Mouse (Mus musculus) kidney, postnatal 10 days (tissue): ENCODE measurements around the gene Tgfb1i1.

Source experiments
- DNase-seq: peaks from one replicate; pipeline ENCODE4 v3.0.0; 2021; ENCODE audit warnings: mixed read lengths

Gene Tgfb1i1

DNA sequence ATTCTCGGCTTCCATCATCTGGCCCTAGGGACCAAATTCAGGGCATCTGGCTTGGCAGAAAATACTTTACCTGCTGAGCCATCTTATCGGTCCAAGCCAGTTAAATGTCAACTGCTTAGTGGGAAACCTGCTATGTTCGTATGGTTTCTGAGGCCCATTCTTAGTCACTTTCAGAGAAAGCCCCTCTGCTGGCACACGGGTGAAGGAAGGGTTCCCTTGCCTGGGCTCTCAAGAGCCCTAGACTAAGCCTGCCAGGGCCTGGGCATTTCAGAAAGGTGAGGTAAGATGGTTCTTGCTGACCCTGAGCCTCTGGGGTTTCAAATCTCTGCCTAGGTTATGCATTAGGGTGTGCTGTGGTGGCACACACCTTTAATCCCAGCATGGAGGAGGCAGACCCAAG is 1.1 kb upstream of the Tgfb1i1 start:
- DNase-seq = no peak

DNA sequence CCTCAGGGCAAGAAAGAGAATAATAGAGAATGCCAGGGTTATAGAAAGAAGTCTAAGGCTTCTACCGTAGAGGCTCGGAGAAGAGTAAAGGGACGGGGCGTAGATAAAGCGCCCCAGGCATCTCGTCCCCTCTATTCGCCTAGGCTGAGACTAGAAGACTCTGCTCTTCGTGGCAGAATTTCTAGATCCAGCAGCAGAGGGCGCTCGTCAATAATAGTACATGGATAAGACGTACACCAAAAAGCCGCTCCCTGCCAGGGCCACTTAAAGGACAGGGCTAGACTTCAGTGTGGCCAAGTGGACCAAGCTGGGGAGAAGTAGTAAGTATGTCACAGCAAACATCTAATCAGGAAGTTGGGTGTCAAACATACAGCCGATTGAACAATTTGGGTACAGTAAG is 831 bp downstream of the Tgfb1i1 start:
- peak; percentile 94 for DNase-seq

DNA sequence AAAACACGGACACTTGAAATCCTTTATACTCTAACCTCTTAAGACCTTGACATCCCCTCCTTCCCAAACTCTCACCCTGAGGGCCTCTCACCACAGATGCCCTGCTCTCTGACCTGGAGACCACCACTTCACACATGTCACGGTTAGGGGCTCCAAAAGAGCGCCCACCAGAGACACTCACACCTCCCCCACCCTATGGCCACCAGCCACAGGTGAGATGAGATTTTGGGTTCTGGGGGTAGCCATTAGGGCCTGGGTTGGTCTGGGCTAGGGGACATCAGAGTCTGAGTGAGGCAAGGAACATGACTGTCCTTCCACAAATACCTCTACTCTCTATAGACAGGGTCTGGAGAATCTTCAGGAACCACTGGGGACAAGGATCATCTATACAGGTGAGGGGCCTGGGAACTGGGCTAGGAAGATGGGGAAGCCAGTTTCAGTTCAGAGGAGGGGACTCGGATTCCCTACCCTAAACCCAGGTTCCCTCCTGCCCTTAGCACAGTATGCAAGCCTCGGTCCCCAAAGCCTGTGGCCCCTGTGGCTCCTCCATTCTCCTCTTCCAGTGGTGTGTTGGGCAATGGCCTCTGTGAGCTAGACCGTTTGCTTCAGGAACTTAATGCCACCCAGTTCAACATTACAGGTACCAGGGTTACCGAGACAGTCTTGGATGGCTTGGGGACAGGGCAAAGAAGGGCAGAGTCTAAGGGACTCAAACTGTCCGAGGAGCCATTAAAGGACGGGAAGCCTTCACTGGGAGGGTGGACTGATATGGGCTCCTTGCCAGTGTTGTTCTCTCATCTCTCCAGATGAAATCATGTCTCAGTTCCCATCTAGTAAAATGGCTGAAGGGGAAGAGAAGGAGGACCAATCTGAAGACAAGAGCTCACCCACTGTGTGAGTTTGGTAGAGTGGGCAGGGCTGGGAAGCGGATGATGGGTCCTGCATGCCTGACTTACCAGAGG is 1.8 kb downstream of the Tgfb1i1 start:
- DNase-seq = no peak

DNA sequence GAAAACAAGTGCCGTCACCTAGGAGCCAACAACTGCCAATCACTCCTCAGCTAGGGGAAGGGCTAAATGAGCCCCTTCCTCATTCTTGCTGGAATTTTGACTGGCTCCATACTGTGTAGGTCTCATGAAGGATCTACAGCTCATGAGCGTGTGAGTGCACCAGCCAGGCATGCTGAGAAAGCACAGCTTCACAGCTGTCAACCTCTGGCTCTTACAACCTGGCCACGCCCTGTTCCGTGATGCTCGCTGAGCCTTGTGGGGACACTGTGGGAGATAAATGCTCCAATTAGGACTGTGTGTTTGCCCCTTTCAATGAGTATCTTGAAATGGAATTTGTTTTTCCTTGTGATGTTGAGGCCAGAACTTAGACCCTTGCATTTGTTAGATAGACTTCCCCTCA is 3.4 kb downstream of the Tgfb1i1 start:
- DNase-seq = no peak

DNA sequence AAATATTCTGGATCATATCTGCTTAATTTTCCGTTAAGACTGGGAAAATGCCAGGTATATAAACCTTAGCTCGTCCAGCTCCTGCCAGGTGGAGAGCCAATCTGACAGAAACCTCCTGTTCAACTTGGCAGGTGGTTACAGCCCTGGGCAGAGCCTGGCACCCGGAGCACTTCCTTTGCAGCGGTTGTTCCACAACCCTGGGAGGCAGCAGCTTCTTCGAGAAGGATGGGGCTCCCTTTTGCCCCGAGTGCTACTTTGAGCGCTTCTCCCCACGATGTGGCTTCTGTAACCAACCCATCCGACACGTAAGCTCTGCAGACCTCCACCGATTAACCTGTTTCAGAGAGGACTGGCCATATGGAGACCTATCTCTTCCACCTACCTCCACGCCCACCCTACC is 5.3 kb downstream of the Tgfb1i1 start:
- DNase-seq = no peak

DNA sequence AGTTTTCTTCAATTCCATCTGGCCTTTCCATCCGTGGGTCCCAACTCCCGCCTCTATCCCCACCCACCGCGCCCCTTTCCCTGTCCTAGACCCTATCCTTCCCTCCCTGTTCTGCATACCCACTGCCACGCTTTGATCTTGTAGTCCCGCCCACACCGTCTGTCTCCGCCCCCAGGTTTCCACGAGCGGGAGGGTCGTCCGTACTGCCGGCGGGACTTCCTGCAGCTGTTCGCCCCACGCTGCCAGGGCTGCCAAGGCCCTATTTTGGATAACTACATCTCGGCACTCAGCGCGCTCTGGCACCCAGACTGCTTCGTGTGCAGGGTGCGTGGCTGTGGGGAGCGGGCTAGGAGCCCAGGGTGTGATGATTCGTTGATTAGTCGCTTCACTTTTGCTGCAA is 6.0 kb downstream of the Tgfb1i1 start:
- peak; percentile 56 for DNase-seq

DNA sequence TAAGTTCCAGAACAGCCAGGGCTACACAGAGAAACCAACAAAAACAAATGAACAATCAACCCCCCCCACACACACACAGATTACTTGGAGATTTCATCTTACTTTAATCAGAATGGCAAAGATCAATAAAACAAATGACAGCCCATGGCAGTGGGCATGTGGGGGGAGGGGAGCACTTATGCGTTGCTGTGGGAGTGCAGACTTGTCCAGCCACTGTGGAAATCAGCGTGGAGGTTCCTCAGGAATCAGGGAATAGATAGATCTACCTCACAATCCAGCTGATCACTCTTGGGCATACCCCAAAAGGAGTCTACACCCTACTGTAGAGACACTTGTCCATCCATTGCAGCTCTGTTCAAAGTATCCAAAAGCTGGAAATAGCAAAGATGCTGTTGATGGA is 8.4 kb downstream of the Tgfb1i1 start:
- DNase-seq = no peak

DNA sequence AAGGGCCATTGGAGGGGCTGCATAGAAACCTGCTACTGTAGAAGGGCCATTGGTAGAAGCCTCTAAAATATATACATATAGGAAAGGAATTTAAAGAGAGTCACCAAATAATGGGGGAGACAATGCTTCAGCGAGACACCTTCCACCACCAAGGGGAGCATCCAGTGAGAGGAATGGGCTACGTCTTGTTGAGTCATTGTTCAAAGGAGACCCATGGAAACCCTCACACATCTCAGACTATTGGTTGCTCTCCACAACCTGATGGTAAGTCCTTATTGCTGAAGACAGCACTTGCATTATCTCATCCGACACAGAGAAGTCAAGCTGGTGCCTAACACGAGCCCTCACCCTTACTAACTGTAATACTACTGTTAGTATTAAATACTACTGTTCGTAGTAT is 9.1 kb downstream of the Tgfb1i1 start:
- no peak for DNase-seq

DNA sequence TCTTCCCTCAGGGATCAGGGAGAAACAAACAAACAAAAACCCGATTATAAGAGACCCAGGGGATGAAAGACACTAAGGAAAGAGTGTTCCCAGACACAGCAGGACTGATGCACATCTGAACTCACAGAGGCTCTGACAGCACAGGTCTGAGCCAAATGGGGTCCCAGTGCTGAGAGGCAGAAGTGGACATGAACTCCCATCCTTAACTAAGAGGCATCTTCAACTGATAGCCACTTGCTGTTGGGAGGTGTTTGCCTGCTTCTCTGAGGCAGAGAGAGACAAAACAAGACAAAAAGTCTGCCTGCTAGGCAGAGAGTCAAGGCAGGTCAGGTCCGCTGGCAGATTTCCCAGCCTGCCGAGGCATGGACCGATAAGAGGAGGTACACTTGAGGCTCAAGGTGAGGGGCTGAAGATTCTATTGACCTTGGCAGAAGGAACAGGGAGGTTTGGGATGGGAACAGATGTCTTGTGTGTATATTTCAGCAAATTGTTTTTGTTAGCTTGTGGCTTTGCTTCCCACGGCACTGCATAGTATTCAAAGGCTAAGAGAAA is 10.2 kb downstream of the Tgfb1i1 start:
- DNase-seq = peak; percentile 58

DNA sequence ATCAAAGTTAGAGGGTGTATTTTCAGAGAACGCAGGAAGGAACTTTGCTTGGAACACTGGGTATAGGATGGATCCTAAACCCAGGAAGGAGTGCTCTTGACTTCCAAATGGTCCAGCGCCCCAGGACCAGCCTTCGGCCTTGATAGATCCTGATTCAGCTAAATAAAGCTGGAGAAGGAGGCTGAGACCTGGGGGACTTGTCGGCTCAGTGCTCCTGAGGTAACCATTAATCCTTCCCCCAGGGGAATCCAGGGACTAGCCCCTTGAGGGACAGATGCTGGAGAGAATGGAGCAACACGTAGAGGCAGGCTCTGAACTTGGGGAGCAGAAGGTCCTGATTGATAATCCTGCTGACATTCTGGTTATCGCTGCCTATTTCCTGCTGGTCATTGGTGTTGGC is 18.8 kb downstream of the Tgfb1i1 start, which contains the start of gene Slc5a2:
Slc5a2 (plus strand) TSS at position 247 of the 400 bp plus-strand sequence.
- DNase-seq = no peak

DNA sequence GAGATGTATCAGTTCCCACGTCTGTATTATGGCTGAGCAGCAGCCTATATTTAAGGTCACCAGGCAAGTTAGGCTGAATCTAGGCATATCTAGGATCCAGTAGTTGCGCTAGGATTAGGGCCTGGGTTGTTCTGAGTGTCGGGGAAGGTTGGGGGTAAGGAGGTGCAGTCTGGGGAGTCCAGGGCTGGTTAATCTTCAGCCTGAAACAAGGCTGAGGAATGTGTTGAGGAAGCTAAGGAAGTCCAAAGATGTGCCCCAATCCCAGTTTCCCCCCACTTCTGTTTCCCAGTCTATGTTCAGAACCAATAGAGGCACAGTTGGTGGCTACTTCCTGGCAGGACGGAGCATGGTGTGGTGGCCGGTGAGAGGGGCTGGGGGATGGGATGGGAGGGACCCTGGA is 19.4 kb downstream of the Tgfb1i1 start:
- DNase-seq = no peak

DNA sequence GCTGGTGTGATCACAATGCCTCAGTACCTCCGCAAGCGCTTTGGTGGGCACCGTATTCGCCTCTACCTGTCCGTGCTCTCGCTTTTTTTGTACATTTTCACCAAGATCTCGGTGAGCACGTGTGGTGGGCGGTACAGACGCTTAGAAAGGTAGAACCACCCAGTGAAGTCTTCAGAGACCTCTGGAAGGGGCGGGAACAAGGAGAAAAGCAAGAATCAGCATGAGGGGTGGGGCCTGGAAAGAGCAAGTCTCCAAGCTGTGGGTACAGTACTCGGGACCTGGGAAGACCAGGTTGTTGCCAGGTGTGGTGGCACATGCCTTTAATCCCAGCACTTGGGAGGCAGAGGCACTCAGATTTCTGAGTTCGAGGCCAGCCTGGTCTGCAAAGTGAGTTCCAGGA is 20.8 kb downstream of the Tgfb1i1 start:
- DNase-seq = no peak

DNA sequence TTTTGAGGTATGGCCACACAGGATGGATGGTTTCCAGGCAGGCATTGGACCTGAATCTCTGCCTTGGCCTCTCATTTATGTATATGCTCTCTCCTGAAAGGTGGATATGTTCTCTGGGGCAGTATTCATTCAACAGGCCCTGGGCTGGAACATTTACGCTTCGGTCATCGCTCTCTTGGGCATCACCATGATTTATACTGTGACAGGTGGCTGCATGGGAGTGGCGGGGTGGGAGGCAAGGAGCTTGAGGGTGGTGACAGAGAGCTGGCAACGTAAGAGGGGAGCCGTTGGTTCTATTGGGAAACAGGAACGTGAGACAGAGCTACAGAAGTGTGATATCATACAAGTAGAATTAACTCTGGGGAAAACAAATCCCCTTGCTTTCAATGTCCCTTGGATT is 21.2 kb downstream of the Tgfb1i1 start:
- no peak for DNase-seq

DNA sequence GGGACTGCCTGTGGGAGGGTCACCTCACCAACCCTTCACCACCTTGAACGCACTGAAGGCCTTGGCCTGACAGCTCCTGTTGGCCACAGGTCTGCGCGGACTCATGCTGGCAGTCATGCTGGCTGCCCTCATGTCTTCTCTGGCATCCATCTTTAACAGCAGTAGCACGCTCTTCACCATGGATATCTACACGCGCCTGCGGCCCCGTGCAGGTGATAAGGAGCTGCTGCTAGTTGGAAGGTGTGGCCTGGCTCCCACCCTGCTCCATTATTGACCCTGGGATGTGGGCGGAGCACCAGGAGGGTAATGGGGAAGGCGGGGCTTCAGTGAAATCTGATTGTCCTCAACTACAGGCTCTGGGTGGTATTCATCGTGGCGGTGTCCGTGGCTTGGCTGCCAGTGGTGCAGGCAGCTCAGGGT is 23.8 kb downstream of the Tgfb1i1 start:
- DNase-seq = no peak

DNA sequence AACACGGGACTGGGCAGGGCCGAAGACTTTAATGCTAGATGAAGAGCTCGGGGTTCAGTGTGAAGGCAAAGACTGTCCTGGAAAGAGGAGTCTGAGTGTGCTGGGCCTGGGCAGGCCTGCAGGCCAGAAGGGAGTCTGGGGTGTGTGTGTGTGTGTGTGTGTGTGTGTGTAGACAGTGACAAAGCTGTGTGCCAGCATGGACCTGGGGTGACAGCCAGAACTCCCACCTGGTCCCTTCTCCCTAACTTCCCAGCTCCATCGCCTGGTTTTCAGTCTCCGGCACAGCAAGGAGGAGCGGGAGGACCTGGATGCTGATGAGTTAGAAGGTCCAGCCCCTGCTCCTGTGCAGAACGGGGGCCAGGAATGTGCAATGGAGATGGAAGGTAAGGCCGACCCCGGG is 24.9 kb downstream of the Tgfb1i1 start:
- DNase-seq = no peak

DNA sequence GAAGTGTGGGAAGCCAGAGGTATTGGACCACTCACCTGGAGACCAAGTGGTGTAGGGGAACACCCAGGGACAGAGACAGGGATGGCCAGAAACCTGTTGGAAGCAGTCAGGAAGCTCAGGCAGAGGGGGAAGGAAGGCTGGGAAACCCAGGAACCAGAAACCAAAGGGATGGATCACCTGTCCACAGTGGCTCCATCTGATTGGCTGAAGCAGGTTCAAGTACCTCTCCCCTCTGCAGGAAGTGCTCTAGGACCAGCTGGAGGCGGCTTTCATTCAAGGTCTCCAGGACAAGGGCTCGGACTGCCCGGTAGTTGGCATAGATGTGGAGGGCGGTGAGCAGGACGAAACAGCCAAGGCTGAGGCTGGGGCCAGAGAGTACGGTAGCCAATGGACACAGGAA is 29.4 kb downstream of the Tgfb1i1 start:
- DNase-seq = no peak

DNA sequence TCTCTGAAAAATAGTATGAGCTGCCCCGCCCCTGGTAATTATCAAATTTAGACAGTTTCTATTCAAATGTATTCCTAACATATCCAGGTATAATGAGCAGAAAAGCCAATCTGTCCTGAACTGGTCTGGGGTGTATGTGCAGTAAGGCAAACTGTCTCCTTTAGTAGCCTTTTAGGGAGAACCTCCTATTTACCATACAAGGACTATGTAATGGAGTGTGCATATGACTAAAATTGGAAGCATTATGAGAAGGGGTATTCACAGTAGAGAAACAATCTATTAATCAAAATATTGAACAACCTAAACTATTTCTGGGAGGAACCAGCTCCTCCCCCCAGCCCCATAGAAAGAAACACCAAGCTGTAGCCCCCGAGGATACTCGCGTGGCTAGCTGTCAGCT is 33.1 kb downstream of the Tgfb1i1 start:
- no peak for DNase-seq

DNA sequence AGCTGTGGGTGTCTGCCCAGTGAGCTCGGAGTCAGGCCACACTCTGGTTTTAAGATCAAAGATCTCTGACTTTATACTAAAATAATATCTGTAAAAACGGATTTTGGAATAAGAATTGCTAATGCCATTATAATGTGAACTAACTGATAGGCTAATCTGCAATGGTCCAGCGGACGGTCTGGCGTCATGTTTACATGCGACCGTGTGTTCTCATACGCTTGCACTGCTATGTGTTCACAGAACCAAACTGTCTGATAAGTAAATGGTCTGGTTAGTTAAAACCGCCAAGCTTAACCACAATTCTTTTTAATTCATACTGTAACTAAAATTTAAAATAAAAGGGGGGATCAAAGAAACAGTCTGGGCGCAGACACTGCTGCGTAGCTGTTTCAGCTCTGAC is 35.2 kb downstream of the Tgfb1i1 start:
- no peak for DNase-seq

DNA sequence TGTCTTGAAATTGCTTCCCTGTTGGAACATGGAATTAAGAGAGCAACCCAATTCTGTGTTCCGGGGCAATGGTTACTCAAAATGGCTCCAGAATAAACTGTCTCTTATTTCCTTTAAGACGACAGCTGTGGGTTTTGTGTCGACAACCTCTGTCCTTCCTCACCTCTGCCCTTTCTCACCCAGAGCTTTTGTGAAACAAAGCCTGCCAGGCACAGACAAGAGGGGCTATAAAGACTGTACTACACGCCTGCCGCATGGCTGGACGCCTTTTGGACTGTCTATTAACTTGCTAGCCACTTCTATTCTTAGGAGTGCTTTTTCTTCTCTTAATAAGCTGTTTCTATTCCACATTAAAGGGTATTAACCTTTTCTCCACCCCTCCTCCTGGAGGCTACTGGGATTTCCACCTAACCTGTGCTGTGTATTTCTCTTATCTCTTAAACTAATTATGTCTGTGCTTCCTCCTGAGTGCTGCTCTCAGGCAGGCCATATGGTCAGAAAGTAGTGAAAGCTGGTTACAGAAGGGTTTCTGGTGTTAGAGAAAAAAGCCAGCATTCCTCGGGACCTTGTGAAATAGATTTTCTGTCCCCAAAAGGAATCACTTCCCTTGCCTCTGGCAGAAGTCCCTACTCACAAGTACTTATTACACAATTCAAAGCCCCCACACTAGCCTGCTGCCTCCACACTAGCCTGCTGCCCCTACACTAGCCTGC is 36.1 kb downstream of the Tgfb1i1 start:
- no peak for DNase-seq

DNA sequence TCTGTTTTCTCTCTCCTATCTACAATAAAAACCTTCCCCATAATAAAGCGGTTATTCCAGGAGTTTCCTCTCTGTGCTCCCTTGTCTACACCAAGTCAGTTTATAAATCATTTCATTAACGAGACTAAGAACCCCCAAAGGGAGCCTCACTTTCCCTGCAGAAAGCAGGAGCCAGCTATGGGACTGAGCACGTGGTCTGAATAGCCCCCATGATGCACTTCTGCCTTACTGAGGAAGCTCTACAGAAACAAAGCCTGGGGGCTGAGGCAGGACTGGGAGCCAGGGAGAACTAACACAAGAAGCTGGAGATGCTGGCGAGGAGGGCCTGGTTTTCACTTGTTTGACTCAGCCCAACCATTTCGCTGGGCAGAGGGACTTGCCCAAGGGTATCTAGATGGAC is 37.4 kb downstream of the Tgfb1i1 start:
- DNase-seq = no peak

DNA sequence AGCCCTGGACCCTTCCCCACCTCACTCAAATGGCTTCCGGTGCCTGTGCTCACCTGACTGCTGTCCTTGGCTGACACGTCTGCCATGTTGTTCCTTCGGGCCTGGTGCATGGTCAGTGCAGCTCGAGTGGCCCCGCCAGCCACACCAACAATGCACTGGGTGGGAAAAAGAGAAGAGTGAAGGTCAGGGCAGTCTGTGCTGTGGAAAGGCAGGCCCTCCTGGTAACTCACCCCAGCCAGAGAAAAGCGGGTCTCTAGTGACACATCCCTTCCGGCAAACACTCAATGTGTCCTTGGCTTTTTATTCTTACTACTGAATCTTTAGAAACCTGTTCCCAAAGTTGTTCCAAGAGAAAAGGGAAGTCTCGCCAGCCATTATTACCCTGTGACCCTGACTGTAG is 38.4 kb downstream of the Tgfb1i1 start:
- DNase-seq = no peak

DNA sequence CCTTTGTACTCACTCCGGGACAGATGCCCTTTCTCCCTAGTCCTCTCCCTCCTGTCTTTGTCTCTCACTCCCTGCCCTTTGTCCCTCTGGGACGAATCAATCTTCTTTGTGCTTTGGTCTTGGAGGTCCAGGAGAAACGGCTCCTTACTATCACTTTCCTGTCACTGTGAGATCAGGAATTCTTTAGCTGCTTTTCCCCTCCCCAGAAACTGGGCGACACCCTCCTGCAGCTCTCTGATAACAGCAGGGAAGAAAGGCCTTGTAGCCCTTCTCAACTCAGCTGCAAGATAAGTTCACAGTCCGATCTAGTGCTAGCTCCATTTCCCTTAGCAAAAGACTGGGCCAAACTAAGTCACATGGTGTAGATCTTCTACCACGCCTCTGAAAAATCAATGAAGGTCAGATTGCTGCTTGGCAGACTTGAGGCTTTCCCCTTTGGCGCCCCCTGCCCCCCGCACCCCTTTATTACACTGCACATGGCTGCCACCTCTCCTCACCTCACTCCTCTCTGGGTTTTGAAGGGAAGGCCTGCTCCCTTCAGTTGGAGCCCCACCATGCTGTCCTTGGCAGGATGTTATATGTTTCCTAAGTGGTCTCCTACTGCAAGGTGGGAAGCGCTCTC is 42.4 kb downstream of the Tgfb1i1 start:
- no peak for DNase-seq

DNA sequence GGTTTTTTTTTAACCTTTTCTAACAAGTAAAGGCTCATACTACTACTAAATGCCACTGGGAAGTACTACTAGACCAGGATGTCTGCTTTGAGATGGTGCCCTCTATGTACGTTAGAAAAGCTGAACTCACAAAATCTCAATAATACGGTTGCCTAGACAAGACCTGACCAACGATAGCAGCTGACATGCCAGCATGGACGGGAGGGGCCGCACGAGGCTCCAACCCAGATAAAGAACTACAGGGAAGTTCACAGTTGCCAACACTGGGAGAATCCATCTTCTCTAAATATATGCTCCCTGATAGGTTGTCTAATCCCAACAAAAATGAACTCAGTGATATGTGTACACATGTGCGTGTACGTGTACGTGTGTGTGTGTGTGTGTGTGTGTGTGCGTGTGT is 48.2 kb downstream of the Tgfb1i1 start:
- no peak for DNase-seq
